Mouse (Mus musculus): Measurements from ENCODE around the gene 1110008P14Rik.
"Not testable (repeated sequence)": the region's sequence is repeated elsewhere in the genome, so short reads cannot be mapped to it uniquely, and the experiment has no call there.

Gene 1110008P14Rik

DNA sequence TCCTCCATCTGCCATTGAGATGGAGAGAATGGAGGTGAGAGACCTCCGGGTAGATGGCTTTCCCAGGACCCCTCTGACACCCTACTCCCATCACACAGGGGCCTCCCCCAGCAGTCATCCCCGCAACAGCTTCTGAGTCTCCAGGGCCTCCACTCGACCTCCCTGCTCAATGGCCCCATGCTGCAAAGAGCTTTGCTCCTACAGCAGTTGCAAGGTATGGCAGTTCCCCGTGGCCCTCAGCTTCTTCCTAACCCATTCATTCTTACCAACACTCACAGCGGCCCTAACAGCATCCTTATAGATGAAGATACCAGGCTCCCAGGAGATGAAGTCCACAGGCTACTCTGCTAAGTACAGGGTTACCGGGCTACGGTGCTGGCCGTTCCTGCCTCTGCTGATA, 17.6 kb downstream of the 1110008P14Rik start:
- in situ Hi-C loops (cut with MboI, MseI): no loop called here

DNA sequence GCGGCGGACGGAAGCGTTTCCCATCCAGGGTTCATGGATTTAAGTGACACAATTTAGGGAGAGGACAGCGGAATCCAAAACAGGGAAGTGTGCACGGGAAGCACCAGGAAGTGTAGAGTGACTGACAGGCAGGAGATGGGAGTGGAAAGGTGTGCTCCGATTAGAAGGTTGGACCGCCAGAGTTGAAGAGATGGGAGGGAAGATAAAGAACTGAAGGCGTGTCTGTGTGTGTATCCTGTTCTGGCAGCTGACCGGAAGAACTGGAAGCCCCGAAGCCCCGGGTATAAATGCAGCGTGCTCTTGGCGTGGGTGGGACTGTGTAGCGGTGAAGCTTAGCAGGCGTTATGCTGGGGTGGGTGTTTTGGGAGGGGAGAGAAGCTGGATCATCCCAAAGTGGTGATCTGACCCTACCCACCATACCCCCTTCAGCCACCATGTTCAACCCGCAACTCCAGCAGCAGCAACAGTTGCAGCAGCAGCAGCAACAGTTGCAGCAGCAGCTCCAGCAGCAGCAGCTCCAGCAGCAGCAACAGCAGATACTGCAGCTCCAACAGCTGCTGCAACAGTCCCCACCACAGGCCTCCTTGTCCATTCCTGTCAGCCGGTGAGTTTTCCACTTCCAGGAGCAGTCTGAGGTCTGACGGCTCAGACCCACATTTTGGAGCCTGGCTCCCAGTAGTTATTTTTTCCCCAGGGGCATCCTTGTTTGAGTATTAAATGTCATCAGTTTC, 18.2 kb downstream of the 1110008P14Rik start:
- in situ Hi-C loops (cut with MboI, MseI): no loop called here

DNA sequence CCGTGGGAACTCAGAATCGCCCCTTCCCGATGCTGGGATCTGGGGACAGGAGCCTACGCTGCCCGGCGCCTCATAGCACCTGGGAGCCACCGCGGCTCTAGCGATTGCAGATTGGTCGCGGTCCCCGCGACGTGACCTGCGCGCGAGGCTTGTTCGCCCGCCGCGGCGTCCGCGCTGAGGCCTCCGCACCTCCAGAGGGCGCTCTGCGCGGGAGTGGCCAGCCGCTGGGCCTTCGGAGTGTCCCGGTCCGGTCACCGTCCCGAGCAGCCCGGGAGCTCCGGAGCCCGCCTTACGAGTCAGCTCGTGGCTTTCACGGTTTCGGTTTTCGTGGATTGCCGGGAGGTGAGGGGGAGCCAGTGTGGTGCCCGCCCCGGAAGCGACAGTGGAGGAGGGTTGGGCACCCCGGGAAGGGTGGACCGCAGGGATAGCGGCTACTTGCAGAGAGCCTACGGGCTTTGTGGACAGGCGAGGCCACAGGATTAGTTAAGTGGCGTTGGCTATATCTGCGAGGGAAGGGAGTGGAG, 18.9 kb downstream of the 1110008P14Rik start:
- in situ Hi-C loops (cut with MboI, MseI): no loop called here

DNA sequence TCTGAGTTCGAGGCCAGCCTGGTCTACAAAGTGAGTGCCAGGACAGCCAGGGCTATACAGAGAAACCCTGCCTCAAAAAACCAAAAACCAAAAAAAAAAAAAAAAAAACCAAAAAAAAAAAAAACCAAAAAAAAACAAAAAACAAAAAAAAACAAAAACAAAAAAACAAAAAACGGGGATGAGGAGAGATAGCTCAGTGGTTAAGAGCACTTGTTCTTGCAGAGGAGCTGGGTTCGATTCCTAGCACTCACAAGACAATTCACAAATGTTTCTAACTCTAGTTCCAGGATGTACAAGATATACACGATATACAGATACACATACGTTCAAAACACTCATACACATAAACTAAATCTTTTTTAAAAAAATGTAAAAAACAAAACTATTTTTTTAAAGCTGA, 19.5 kb downstream of the 1110008P14Rik start:
- in situ Hi-C loops (cut with MboI, MseI): not testable (repeated sequence)

DNA sequence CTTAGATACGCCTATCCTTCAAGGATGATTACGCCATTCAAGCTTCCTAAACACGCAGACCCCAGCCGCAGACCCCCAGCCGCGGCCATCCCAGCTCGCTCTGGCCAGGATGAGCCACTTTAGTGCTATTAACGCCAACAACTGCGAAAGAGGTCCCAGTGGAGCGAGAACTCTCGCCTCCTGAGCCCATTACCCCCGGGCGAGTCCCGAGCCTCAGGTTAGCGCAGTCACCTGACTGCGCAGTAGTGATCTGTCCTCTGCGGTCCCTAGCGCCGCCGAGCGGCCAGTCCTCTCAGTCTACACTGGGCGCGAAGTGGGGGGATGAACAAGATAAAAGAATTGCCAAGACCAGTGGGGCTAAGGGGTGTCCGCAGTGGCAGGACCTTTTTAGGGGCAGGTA, 20.3 kb downstream of the 1110008P14Rik start:
- in situ Hi-C loops (cut with MboI, MseI): no loop called here

DNA sequence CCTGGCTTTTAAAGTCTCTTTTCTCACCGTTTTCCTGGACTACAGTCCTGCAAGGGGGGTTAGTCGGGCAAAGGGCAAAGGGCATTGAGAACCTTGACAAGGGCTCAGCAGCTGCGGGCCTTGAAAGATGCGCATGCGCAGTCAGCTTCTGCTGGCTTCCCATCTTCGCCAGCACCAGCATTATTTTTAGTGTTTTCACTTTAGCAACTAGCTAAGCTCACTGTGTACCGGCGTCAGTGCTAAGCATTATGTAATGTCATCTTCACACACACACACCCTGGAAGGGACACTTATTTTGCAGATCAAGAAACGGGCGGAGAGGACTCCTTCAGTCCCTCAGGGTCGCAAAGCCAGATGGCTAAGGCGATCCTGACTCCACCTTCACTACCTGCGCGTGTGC, 21.0 kb downstream of the 1110008P14Rik start:
- in situ Hi-C loops (cut with MboI, MseI): no loop called here

DNA sequence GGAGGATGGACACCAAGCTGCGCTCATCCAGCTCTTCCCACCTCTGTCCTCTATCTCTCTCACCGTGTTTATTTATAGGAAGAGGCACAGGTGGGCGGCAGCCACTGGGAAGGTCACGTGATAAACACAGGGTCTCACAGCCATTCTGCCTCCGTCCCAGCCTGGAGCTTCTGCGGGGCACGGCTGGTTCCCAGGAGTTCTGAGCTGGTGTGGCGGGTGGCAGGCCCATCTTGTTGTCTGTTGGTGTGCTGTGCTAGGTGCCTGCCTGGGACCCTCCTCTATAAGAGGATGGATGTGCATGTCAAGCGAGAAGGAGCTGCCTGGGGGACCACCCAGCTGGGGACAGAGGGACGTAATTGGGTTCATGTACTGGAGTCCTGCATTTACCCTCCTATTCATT, 23.4 kb downstream of the 1110008P14Rik start:
- in situ Hi-C loops (cut with MboI, MseI): no loop called here

DNA sequence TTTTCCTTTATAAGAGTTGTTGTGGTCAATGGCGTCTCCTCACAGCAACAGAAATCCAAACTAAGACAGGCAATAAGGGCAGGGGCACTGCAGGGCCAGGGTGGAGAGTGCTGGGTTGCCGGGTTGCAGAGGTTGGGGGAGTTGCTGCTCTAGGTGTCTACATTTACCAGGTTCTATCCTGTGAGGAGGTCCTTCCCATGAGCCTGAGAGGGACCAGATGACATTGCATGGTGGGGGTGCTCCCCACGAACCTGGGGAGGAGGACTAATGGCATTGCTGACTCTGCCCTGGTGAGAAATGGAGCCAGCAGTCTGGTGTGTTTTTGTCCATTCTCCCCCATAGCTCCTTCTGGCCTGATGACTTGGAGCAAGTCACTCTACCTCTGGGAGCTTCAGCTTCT, 24.0 kb downstream of the 1110008P14Rik start:
- in situ Hi-C loops (cut with MboI, MseI): no loop called here

DNA sequence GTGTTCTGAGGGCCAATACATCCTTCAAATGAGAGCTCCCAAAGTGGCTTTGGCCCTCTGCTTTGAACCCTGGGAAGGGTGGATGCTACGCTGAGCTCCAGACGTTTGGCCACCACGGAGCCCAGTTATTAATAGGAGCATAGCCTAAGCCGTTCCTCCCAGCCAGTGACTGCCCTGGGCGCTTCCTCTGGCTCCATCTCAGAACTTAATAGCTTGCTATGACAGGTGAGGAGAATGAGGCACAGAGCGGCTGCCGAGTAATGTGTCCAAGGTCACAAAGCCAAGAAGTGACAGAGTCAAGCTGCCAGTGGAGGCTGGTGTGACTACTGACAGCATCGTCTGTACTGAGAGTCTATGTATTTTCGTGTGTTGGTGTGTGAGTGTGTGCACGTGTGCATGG, 25.5 kb downstream of the 1110008P14Rik start:
- in situ Hi-C loops (cut with MboI, MseI): no loop called here

DNA sequence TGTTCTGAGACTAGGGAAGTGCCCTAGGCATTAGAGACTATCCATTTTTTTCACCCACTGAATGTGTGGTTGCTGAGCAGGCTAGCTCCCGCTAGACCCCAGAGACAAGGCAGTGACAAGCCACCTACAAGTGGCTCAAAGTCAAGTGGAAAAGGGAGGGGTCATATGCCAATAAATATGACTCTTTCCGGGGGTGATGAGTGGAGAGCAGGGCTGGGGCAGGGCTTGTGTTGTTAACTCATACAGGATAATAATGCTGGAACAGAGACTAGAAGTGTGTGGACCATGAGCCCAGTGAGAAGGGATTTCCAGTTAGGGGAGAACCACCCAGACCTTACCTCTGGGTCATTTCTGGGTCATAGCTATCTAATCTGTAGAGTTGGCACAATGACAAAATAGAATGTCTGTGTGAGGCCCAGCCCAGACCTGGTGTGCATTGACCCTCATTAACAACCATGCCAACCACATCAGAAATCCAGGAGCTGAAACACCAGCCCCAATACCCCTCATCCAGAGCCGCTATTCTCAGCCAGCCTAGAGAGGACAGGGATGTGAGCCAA, 27.3 kb downstream of the 1110008P14Rik start:
- in situ Hi-C loops (cut with MboI, MseI): no loop called here

DNA sequence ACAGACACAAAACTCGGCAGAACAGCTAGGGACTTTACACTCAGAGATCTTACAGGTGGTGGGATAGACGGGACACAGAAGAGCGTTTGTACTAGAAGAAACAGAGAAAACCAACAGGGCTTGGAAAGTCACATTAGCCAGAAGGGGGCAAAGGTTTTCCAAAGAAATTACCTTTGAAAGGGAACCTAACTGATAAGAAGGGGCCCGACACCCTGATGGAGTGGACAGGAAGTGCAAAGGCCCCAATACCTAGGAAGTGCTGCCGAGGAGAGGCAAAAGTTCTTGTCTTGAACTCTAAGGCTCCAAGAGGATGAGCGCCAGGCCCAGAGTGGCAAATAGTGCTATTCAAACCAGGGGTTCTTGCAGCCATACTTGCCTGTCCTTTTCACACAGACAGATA, 27.9 kb downstream of the 1110008P14Rik start:
- in situ Hi-C loops (cut with MboI, MseI): no loop called here

DNA sequence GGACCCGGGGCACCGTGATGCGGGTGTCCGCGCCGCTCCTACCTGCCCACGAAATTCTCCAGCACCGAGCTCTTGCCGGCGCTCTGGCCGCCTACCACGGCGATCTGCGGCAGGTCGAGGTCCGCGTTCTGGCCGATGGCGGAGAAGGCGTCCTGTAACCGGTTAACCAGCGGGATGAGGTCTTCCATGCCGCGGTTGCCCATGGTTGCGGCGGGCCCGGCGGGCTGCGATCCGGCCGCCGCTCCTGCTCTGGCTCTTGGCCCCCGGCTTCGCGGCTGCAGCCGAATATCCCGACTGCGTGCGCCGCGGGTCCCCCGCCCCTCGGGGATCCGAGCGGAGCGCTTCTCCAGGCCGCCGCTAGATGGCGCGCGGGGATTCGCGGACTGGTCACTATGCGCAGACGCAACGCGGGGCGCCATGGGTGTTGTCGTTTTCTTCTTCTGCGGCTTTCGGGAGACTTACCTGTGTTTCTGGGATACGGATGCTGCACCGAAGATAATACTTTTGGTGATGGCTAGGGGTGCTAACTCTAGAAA, 28.7 kb downstream of the 1110008P14Rik start, which contains the start of gene Dnm1:
TSS of gene Dnm1 (minus strand) at position 332 of the 536 bp plus-strand sequence.
- in situ Hi-C loops (cut with MboI, MseI): no loop called here

DNA sequence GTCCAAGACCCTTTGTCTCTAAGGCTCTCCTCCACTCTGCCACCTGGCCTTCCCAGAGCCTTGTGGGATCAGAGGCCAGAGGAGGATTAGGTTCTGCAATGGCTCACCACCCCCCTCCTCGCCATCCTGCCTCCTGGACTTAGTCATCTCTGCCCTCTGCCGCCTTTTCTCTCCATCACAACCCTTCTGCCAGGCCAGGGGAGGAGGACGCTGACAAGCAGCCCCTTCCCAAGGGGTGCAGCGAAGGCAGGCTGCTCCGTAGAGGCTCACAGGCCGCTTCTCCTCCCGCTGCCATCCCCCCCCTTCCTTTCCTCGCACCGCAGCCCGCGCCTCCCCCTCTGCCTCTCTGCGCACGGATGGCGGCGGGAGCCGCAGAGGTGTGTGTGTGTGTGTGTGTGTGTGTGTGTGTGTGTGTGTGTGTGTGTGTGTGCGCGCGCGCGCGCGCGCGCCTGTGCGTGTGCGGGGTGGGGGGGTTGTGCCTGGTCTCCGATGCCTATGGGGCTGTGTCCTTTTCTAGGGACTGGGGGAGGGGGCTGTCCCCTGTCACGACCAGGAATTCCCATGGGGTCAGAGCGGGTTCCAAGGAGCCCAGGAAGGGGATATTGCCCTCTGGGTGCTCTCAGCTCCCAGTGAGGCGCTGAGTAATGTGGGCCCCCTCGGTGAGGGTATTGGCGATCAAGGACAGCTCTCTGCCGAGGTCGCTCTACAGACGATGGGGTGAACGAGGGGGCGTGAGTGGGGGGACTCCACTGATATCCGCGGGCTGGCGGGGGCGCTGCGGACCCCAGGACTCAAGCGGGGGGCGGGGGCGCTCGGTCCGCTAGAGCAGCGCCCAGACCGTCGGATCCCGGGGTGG, 29.4 kb downstream of the 1110008P14Rik start, which contains the start of gene Ciz1:
TSS of gene Ciz1 (plus strand) at position 177 of the 856 bp plus-strand sequence.
- in situ Hi-C loops (cut with MboI, MseI): no loop called here

DNA sequence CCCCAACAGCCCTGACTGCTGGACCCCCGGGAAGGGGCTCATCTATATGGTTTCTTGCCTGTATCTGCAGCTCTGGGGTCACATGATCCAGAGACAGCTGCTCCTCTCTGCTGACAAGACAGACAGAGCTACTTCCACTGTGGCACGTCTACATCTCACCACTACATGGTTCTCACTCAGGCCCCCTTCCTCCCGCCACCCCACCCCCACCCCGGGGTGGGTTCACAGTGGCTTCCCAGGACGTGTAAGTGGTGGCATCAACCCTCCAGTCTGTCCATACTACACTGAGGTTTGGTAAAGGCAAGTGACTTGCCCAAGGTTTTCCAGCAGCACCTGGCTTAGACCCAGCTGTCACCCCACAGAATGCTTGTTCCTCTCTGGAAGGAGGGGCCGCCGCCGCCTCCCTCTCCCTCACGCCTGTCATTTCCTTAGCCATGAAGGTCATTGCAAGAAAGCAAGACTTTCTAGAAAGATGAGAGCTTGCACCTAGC, 30.2 kb downstream of the 1110008P14Rik start:
- in situ Hi-C loops (cut with MboI, MseI): no loop called here

DNA sequence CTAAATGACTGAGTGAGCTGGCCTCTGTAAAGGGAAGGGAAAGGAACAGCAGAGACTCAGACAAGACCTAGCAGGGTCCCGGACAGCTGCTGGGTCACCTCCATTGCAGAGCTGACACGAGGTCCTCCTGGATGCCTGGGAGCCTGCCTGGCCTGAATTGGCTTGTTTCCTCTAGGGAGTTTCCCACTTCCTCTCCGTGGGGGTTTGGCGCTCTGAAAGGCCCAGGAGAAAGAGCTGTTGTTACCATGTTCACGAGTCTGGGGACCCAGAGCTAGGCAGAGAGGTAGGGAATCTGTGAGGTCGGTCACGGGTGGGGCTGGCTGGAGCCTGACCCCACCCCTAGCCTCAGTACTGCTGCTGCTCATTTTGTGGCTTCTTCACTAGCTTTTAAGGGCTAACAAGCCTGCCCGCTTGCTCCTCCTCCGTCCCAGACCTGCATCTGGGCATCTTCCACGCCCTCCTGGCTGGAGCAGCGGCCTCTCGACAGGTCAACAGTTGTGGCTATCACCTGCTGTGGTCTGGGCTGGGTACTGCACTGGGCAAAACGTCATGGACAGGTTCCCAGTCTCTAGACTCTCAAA, 31.2 kb downstream of the 1110008P14Rik start:
- in situ Hi-C loops (cut with MboI, MseI): no loop called here

DNA sequence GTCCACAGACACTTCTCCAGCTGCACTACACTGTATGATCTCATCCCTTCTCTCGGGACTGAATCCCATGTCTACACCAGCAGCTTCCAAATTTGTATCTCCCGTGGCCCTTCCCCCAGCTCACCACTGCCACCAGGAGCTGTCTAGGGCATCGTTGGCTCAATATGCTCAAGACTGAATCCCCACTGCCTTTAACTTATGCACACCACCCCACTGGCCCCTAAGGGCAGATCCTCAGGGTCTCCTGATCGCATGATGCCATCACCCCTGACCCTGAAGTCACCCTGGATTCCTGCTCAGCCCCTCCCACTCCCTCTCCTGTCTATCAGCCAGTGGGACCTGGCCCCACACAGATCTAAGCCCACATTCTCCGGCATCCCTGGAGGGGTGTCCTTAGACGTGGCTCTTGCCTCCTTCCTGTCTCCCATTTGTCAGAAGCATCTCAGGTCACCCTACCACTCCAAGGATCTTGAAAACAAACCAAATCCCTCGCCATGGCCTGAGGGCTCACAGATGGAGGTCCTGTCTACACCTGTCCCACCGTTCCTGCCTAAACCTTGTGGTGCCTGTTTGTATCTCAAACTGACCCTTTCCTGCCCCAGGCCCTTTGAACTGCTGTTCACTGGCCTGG, 32.0 kb downstream of the 1110008P14Rik start:
- in situ Hi-C loops (cut with MboI, MseI): loop anchor here in 1 of 2 experiments (5.0 kb wide), 1 partner anchor 42 kb away; no protein-coding TSS in a partner anchor

DNA sequence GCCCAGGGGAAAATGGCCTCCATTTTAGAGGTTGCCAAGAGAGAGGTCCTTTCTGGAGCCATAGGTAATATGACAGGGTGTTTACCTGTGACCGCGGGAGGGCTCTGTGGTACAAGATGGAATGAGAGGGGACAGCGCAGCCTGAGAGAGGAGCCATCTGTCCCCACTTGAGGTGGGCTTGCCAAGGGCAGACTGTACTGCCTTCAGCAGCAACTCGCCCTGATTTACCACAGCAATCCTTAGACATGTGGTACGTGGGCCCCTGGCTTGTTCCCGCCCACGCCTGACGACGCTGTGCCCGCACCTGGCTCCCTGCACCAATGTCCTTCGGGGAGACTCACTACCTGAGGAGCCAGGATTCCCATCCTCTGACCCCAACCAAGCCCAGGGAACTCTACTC, 33.4 kb downstream of the 1110008P14Rik start:
- in situ Hi-C loops (cut with MboI, MseI): loop anchor here in 1 of 2 experiments (5.0 kb wide), 1 partner anchor 41 kb away; no protein-coding TSS in a partner anchor

DNA sequence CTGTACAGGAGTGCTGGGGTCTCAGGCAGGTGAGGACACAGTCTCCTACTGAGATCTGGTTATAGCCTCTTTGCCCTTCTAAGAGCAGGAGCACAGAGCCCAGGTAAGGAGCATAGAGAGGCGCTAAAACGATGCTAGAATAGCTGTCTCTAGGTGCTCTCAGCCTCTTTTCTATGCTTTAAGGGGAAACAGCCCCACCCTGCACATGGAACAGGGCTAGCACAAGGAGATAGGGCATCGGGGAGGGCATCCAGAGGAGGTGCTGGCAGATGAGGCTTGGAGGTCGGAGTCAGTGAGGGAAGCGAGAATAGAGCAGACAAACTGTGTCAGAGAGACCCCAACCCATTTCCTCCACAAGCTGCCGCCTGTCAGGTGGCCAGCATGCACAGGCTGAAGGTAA, 34.7 kb downstream of the 1110008P14Rik start:
- in situ Hi-C loops (cut with MboI, MseI): loop anchor here in 1 of 2 experiments (5.0 kb wide), 1 partner anchor 40 kb away; no protein-coding TSS in a partner anchor

DNA sequence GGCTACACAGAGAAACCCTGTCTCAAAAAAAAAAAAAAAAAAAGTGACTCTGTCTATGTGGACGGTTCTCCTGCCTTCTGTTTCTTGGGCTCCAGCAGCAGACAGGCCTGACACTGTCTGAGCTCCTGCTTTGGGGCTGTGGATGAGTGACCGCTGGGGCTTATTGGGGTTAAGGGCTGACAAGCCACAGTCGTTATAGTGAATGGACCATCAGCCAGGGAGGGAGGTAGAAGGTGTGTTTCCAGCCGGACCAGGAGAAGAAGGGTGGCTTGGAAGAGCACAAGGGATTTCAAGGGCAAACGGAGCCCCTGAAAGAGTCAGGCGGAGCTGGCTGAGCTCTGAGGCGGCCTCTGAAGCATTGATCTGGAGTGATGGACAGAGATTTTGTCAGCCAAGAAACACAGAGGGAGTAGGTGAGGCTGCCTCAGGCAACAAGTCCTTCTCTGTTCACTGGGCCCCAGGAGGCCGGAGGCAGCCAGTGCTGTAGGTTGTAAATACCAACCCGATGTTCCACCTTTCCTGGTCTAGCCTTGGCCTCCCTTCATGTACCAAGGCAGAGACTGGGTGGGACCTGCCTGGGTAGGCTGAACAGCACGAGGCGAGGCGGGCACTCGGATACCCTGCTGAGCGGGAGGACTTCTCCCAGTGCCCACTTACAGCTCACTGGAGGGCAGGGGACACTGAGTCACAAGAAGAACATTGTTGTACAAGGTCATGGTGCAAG, 37.0 kb downstream of the 1110008P14Rik start:
- in situ Hi-C loops (cut with MboI, MseI): loop anchor here in 1 of 2 experiments (5.0 kb wide), 1 partner anchor 37 kb away; no protein-coding TSS in a partner anchor

DNA sequence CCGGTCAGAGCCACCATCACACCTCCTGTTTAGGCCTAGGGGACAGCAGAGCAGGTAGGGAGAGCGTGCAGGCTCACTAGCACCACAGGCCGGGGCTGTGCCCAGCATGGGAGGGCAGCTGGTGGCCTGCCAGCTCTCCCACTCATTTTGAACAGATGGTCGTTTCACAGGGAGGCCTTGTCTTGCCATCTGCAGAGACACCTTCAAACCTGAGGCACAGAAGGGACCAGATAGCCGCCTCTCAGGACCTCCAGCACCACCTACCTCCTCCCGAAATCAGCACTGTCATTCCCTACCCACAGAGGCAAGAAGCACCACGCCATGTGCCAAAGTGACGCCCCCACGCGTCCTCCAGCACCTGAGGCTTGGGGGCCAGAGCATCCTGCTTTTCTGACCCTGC, 37.7 kb downstream of the 1110008P14Rik start:
- in situ Hi-C loops (cut with MboI, MseI): no loop called here
